Mouse (Mus musculus): ENCODE data around the gene Sfxn4. TPM values are rescaled to one million over a fixed set of nuclear protein-coding genes. Genes with fewer than 3 reads are reported as not detected.
A peak's percentile ranks its signal among the peaks of the same experiment; 100 is the strongest.

Gene Sfxn4
- total and polyA plus RNA-seq, 2 experiments from 2014 or later: 7.6 to 9.6 TPM

GRCm38 (mm10) chr19:60845731-60846130 lies 15.5 kb downstream of the Sfxn4 start:
- H3K9ac ChIP-seq: no peak overlapping the region
- no peak overlapping the region for H3K4me2 ChIP-seq (ENCODE audit: low read depth)
- H3K4me3 ChIP-seq (ENCODE audit: low read depth, low read length): no peak overlapping the region
- H3K27me3 ChIP-seq (ENCODE audit: insufficient read depth, low read length): no peaks in the 10 kb centered on the region
- ATAC-seq: no peak
- H3K27ac ChIP-seq (ENCODE audit: low read depth, low read length): no peak overlapping the region
- H3K9me3 ChIP-seq (ENCODE audit: low read length): no peaks in the 10 kb centered on the region
- H3K36me3 ChIP-seq (ENCODE audit: insufficient read depth): peaks cover 22% of the 10 kb centered on the region; the same call in 1 of the 2 replicates
- no peaks in the 10 kb centered on the region for H3K4me1 ChIP-seq (ENCODE audit: insufficient read depth)
- DNase-seq: no peak
- no peak for TF ChIP-seq CTCF (IDR thresholded peaks at IDR 0.05; ENCODE audit: low read depth)

- ATAC-seq (no peak), DNase-seq (no peak)
- peaks cover 32% of the 10 kb centered on the region; the same call in 1 of the 2 replicates for H3K36me3 ChIP-seq (ENCODE audit: insufficient read depth)
- no peak overlapping the region for H3K4me2 ChIP-seq (ENCODE audit: low read depth)
- no peak overlapping the region for H3K4me3 ChIP-seq (ENCODE audit: low read depth, low read length)
- H3K9ac ChIP-seq: no peak overlapping the region
- H3K4me1 ChIP-seq (ENCODE audit: insufficient read depth): no peaks in the 10 kb centered on the region
- no peak for TF ChIP-seq CTCF (IDR thresholded peaks at IDR 0.05; ENCODE audit: low read depth)
- H3K27ac ChIP-seq (ENCODE audit: low read depth, low read length): no peak overlapping the region
- H3K9me3 ChIP-seq (ENCODE audit: low read length): no peaks in the 10 kb centered on the region
- H3K27me3 ChIP-seq (ENCODE audit: insufficient read depth, low read length): no peaks in the 10 kb centered on the region
Observed at GRCm38 (mm10) chr19:60843324-60843723, 18.0 kb downstream of the Sfxn4 start.

GRCm38 (mm10) chr19:60837747-60838146 lies 23.5 kb downstream of the Sfxn4 start:
- Histone ChIP-seq H3K9me3 (ENCODE audit: low read length) (no peaks in the 10 kb centered on the region), H3K4me3 (ENCODE audit: low read depth, low read length) (no peak overlapping the region), H3K9ac (no peak overlapping the region), H3K27ac (ENCODE audit: low read depth, low read length) (no peak overlapping the region), H3K4me1 (ENCODE audit: insufficient read depth) (no peaks in the 10 kb centered on the region), H3K36me3 (ENCODE audit: insufficient read depth) (peaks cover 62% of the 10 kb centered on the region), H3K4me2 (ENCODE audit: low read depth) (no peak overlapping the region), H3K27me3 (ENCODE audit: insufficient read depth, low read length) (no peaks in the 10 kb centered on the region)
- WGBS: 67% methylated on average over 1 of the region's 1 CpGs
- DNase-seq (peak; percentile 73), ATAC-seq (peak; percentile 75)
- peak; percentile 77 for TF ChIP-seq CTCF (IDR thresholded peaks at IDR 0.05; ENCODE audit: low read depth)

GRCm38 (mm10) chr19:60818677-60819076 lies 42.6 kb downstream of the Sfxn4 start:
- DNase-seq: no peak
- TF ChIP-seq CTCF (IDR thresholded peaks at IDR 0.05; ENCODE audit: low read depth): no peak
- ATAC-seq: no peak
- no peak overlapping the region for H3K4me2 ChIP-seq (ENCODE audit: low read depth)
- H3K4me3 ChIP-seq (ENCODE audit: low read depth, low read length): no peak overlapping the region
- no peaks in the 10 kb centered on the region for H3K4me1 ChIP-seq (ENCODE audit: insufficient read depth)
- 90% methylated on average over 6 of the region's 6 CpGs for WGBS
- no peaks in the 10 kb centered on the region for H3K9me3 ChIP-seq (ENCODE audit: low read length)
- H3K27me3 ChIP-seq (ENCODE audit: insufficient read depth, low read length): no peaks in the 10 kb centered on the region
- H3K36me3 ChIP-seq (ENCODE audit: insufficient read depth): peaks cover 48% of the 10 kb centered on the region
- H3K9ac ChIP-seq: no peak overlapping the region
- no peak overlapping the region for H3K27ac ChIP-seq (ENCODE audit: low read depth, low read length)

- no peak overlapping the region for H3K27ac ChIP-seq (ENCODE audit: low read depth, low read length)
- no peak overlapping the region for H3K9ac ChIP-seq
- peaks cover 5% of the 10 kb centered on the region; the same call in 1 of the 2 replicates for H3K4me1 ChIP-seq (ENCODE audit: insufficient read depth)
- H3K36me3 ChIP-seq (ENCODE audit: insufficient read depth): peaks cover 13% of the 10 kb centered on the region
- no peaks in the 10 kb centered on the region for H3K9me3 ChIP-seq (ENCODE audit: low read length)
- ATAC-seq (no peak), DNase-seq (no peak)
- TF ChIP-seq CTCF (IDR thresholded peaks at IDR 0.05; ENCODE audit: low read depth): no peak
- no peak overlapping the region for H3K4me3 ChIP-seq (ENCODE audit: low read depth, low read length)
- H3K4me2 ChIP-seq (ENCODE audit: low read depth): no peak overlapping the region
- H3K27me3 ChIP-seq (ENCODE audit: insufficient read depth, low read length): no peaks in the 10 kb centered on the region
- WGBS: 96% methylated on average over 6 of the region's 6 CpGs
Observed at GRCm38 (mm10) chr19:60813133-60813532, 48.1 kb downstream of the Sfxn4 start.

GRCm38 (mm10) chr19:60812036-60812389 lies 49.3 kb downstream of the Sfxn4 start:
- Histone ChIP-seq H3K4me3 (ENCODE audit: low read depth, low read length) (peak overlapping the region; percentile 65), H3K36me3 (ENCODE audit: insufficient read depth) (peaks cover 11% of the 10 kb centered on the region), H3K27ac (ENCODE audit: low read depth, low read length) (no peak overlapping the region), H3K4me1 (ENCODE audit: insufficient read depth) (peaks cover 5% of the 10 kb centered on the region; the same call in 1 of the 2 replicates), H3K9ac (peak overlapping the region; percentile 65), H3K27me3 (ENCODE audit: insufficient read depth, low read length) (no peaks in the 10 kb centered on the region), H3K4me2 (ENCODE audit: low read depth) (peak overlapping the region; percentile 52), H3K9me3 (ENCODE audit: low read length) (no peaks in the 10 kb centered on the region)
- no peak for ATAC-seq
- 8% methylated on average over 10 of the region's 10 CpGs for WGBS
- TF ChIP-seq CTCF (IDR thresholded peaks at IDR 0.05; ENCODE audit: low read depth): no peak
- peak; percentile 37 for DNase-seq

GRCm38 (mm10) chr19:60811098-60812035 lies 49.9 kb downstream of the Sfxn4 start, which contains the start of gene Fam45a:
TSS of gene Fam45a (plus strand) at chr19:60811585.
- peak within 1 kb of the TSS; percentile 65 for H3K9ac ChIP-seq
- DNase-seq (peak; percentile 92), ATAC-seq (peak; percentile 100)
- 2% methylated on average over 39 of the region's 45 CpGs for WGBS
- H3K36me3 ChIP-seq (ENCODE audit: insufficient read depth): peaks cover 10% of the 10 kb centered on the region
- peak; percentile 96 for TF ChIP-seq CTCF (IDR thresholded peaks at IDR 0.05; ENCODE audit: low read depth)
- H3K27me3 ChIP-seq (ENCODE audit: insufficient read depth, low read length): no peaks in the 10 kb centered on the region
- H3K9me3 ChIP-seq (ENCODE audit: low read length): no peaks in the 10 kb centered on the region
- peak within 1 kb of the TSS; percentile 52 for H3K4me2 ChIP-seq (ENCODE audit: low read depth)
- H3K4me3 ChIP-seq (ENCODE audit: low read depth, low read length): peak within 1 kb of the TSS; percentile 65
- H3K27ac ChIP-seq (ENCODE audit: low read depth, low read length): no peak within 1 kb of the TSS; the same call in 1 of the 2 replicates
- H3K4me1 ChIP-seq (ENCODE audit: insufficient read depth): peaks cover 5% of the 10 kb centered on the region; the same call in 1 of the 2 replicates

All from forebrain, postnatal 0 days (tissue).